Mouse (Mus musculus) gastrocnemius, postnatal 14 days (tissue): Measurements from ENCODE around the gene Hk1. TPM values are rescaled to one million over a fixed set of nuclear protein-coding genes. Genes with fewer than 3 reads are reported as not detected.

Experiments used
- DNase-seq: peaks from one replicate; pipeline ENCODE4 v3.0.0; 2021; ENCODE audit warnings: mixed read lengths
- intact Hi-C: fragments of 180-260 bp; cut with DNase I; formaldehyde crosslinking; loops from one replicate; pipeline ENCODE4 v1.15.1; 2025; ENCODE audit warnings: low total_unique reads
- total RNA-seq, 2 experiments: library from RNA; stranded (reverse); gene quantifications; 2 replicates each; pipeline ENCODE4 v1.2.3; 2021

The Hk1 gene
- total RNA-seq, 2 experiments from 2014 or later: 12.6 to 16.3 TPM

- no peak for DNase-seq
- intact Hi-C loops: loop anchor here (10.0 kb wide), 1 partner anchor 61 kb away; no protein-coding TSS in a partner anchor
These were observed 35.5 kb downstream of the Hk1 start for GRCm38 (mm10) chr10:62344004-62344752.

GRCm38 (mm10) chr10:62342512-62342911, 37.2 kb downstream of the Hk1 start:
- no peak for DNase-seq
- intact Hi-C loops: loop anchor here (10.0 kb wide), 1 partner anchor 62 kb away; no protein-coding TSS in a partner anchor

GRCm38 (mm10) chr10:62341956-62342355, 37.8 kb downstream of the Hk1 start:
- intact Hi-C loops: loop anchor here (10.0 kb wide), 1 partner anchor 63 kb away; no protein-coding TSS in a partner anchor
- no peak for DNase-seq

GRCm38 (mm10) chr10:62340991-62341390, 38.7 kb downstream of the Hk1 start:
- DNase-seq: no peak
- intact Hi-C loops: loop anchor here (10.0 kb wide), 1 partner anchor 64 kb away; no protein-coding TSS in a partner anchor

GRCm38 (mm10) chr10:62340095-62340731, 39.5 kb downstream of the Hk1 start:
- DNase-seq: peak; percentile 98
- intact Hi-C loops: loop anchor here (10.0 kb wide), 1 partner anchor 65 kb away; no protein-coding TSS in a partner anchor

- intact Hi-C loops: loop anchor here (5.0 to 10.0 kb wide), 2 partner anchors 62 to 65 kb away; no protein-coding TSS in a partner anchor
- DNase-seq: peak; percentile 54
These were observed 40.3 kb downstream of the Hk1 start for GRCm38 (mm10) chr10:62339211-62340094.

GRCm38 (mm10) chr10:62338626-62339025, 41.1 kb downstream of the Hk1 start:
- intact Hi-C loops: loop anchor here (5.0 kb wide), 1 partner anchor 61 kb away; no protein-coding TSS in a partner anchor
- DNase-seq: no peak

GRCm38 (mm10) chr10:62338176-62338575, 41.5 kb downstream of the Hk1 start:
- DNase-seq: no peak
- intact Hi-C loops: loop anchor here (5.0 kb wide), 1 partner anchor 61 kb away; no protein-coding TSS in a partner anchor

- intact Hi-C loops: loop anchor here (5.0 kb wide), 1 partner anchor 60 kb away; no protein-coding TSS in a partner anchor
- DNase-seq: no peak
These were observed 42.8 kb downstream of the Hk1 start for GRCm38 (mm10) chr10:62336601-62337578.

GRCm38 (mm10) chr10:62335423-62335776, 44.3 kb downstream of the Hk1 start:
- no peak for DNase-seq
- intact Hi-C loops: loop anchor here (5.0 kb wide), 1 partner anchor 58 kb away; no protein-coding TSS in a partner anchor

- intact Hi-C loops: loop anchor here (5.0 kb wide), 1 partner anchor 58 kb away; no protein-coding TSS in a partner anchor
- DNase-seq: no peak
These were observed 44.9 kb downstream of the Hk1 start for GRCm38 (mm10) chr10:62334686-62335422.

GRCm38 (mm10) chr10:62333269-62333668, 46.4 kb downstream of the Hk1 start:
- DNase-seq: no peak
- intact Hi-C loops: no loop called here

- DNase-seq: no peak
- intact Hi-C loops: no loop called here
These were observed 47.2 kb downstream of the Hk1 start for GRCm38 (mm10) chr10:62332514-62332913.

GRCm38 (mm10) chr10:62331771-62332170, 47.9 kb downstream of the Hk1 start:
- intact Hi-C loops: no loop called here
- DNase-seq: no peak

GRCm38 (mm10) chr10:62331296-62331695, 48.4 kb downstream of the Hk1 start:
- intact Hi-C loops: no loop called here

GRCm38 (mm10) chr10:62329846-62330245, 49.9 kb downstream of the Hk1 start:
- no peak for DNase-seq
- intact Hi-C loops: no loop called here

More at GRCm38 (mm10) chr10:62331296-62331695, 48.4 kb downstream of the Hk1 start:
- DNase-seq: no peak

GRCm38 (mm10) chr10:62328886-62329412, 50.8 kb downstream of the Hk1 start:
- DNase-seq: no peak
- intact Hi-C loops: no loop called here
